In genomic region chr14:20550136-20550535, GRCm38 (mm10) we compare ENCODE assay signal across 24 mouse cellular contexts. TPM values are rescaled to one million over a fixed set of nuclear protein-coding genes. Genes with fewer than 3 reads are reported as not detected.
A peak's percentile ranks its signal among the peaks of the same experiment; 100 is the strongest.
DNase-seq lines count a peak whose midpoint lies in the region; ATAC-seq and TF ChIP-seq lines count a peak whose summit lies in the region.
"Had no signal": no experiment of that assay in that cellular context is flagged by ENCODE, and none has a peak within 500 bp of the region (broad histone marks: within the 10 kb centered on the region; RNA-seq: fewer than 3 reads in every experiment).

No protein-coding gene starts in this region.

- ATAC-seq in kidney, embryonic 14.5 days (ENCODE audit: low FRiP score, low TSS enrichment): no peak
- ATAC-seq in midbrain, embryonic 11.5 days (ENCODE audit: low FRiP score): no peak
- ATAC-seq in midbrain, postnatal 0 days (ENCODE audit: low FRiP score): no peak
- ATAC-seq: activated CD4-positive, CD25-positive, alpha-beta regulatory T cell, adult 4 months; forebrain, embryonic 15.5 days had no signal

- 84% methylated on average over 2 of the region's 2 CpGs for WGBS in heart, adult 2 months
- 90% methylated on average over 2 of the region's 2 CpGs for WGBS in kidney, embryonic 14.5 days
- WGBS in midbrain, embryonic 11.5 days: 87% methylated on average over 2 of the region's 2 CpGs
- WGBS in midbrain, postnatal 0 days: 96% methylated on average over 2 of the region's 2 CpGs

- H3K4me3 ChIP-seq in heart, adult 2 months: no peak overlapping the region
- H3K4me3 ChIP-seq in kidney, embryonic 14.5 days (ENCODE audit: low read length): no peak overlapping the region
- no peak overlapping the region for H3K4me3 ChIP-seq in midbrain, embryonic 11.5 days (ENCODE audit: low read depth, low read length)
- no peak overlapping the region for H3K4me3 ChIP-seq in midbrain, postnatal 0 days (ENCODE audit: low read depth, low read length)
- H3K4me3 ChIP-seq: embryonic facial prominence, embryonic 10.5 days; embryonic facial prominence, embryonic 13.5 days; erythroblast, embryonic 14.5 days; forebrain, embryonic 12.5 days; forebrain, embryonic 15.5 days; hindbrain, embryonic 12.5 days had no signal

- no peaks in the 10 kb centered on the region for H3K79me2 ChIP-seq in heart, adult 2 months (replicated peaks; ENCODE audit: control insufficient read depth, insufficient read depth, low read length)

- intact Hi-C loops in heart, adult 2 months (cut with DNase I): no loop called here

- peak; percentile 87 for DNase-seq in heart, adult 11 months
- no peak for DNase-seq in heart, adult 2 months
- peak; percentile 23 to 26 for DNase-seq in kidney, adult 8-10 months
- DNase-seq in kidney, adult 18-20 months: no peak
- peak; percentile 26 to 39 for DNase-seq in kidney, postnatal 36 days
- peak; percentile 28 for DNase-seq in midbrain, embryonic 11.5 days (ENCODE audit: low spot score, missing footprints)
- DNase-seq in midbrain, postnatal 0 days (ENCODE audit: low spot score): no peak
- DNase-seq: adrenal gland, adult 8-10 months; adrenal gland, postnatal 25 days; cerebellum, adult 11-12 months; cerebellum, adult 8-10 months; cerebellum, postnatal 10 days; cerebellum, postnatal 36 days; embryo, embryonic 11 days; gastrocnemius, postnatal 25 days had no signal

- no peak for TF ChIP-seq POLR2A in heart, adult 2 months (IDR thresholded peaks at IDR 0.05; ENCODE audit: insufficient read depth, low read depth, low read length)

- no peaks in the 10 kb centered on the region for H3K27me3 ChIP-seq in heart, adult 2 months (ENCODE audit: control insufficient read depth, insufficient read depth, low read length)
- no peaks in the 10 kb centered on the region for H3K27me3 ChIP-seq in kidney, embryonic 14.5 days (ENCODE audit: control insufficient read depth, insufficient read depth, low read length)
- H3K27me3 ChIP-seq in midbrain, embryonic 11.5 days (ENCODE audit: control insufficient read depth, insufficient read depth, low read length): no peaks in the 10 kb centered on the region
- H3K27me3 ChIP-seq in midbrain, postnatal 0 days (ENCODE audit: insufficient read depth, low read length): no peaks in the 10 kb centered on the region
- H3K27me3 ChIP-seq: embryonic facial prominence, embryonic 13.5 days; forebrain, embryonic 12.5 days; forebrain, embryonic 15.5 days; hindbrain, embryonic 12.5 days had no signal

- H3K9ac ChIP-seq in heart, adult 2 months (ENCODE audit: low read depth, low read length): no peak overlapping the region
- H3K9ac ChIP-seq in kidney, embryonic 14.5 days (ENCODE audit: low read depth, low read length): no peak overlapping the region
- H3K9ac ChIP-seq in midbrain, embryonic 11.5 days (ENCODE audit: low read length): no peak overlapping the region
- H3K9ac ChIP-seq in midbrain, postnatal 0 days (replicated peaks; ENCODE audit: low read length, poor library complexity, severe bottlenecking): no peak overlapping the region
- H3K9ac ChIP-seq: embryonic facial prominence, embryonic 13.5 days; forebrain, embryonic 12.5 days; forebrain, embryonic 15.5 days; hindbrain, embryonic 12.5 days had no signal

- no peaks in the 10 kb centered on the region for H3K4me1 ChIP-seq in heart, adult 2 months (ENCODE audit: control insufficient read depth, insufficient read depth, low read length)
- no peaks in the 10 kb centered on the region; the same call in 1 of the 2 replicates for H3K4me1 ChIP-seq in kidney, embryonic 14.5 days (ENCODE audit: control insufficient read depth, insufficient read depth, low read length)
- peaks cover 4% of the 10 kb centered on the region; the same call in 1 of the 2 replicates for H3K4me1 ChIP-seq in midbrain, embryonic 11.5 days (ENCODE audit: control insufficient read depth, insufficient read depth, low read length)
- H3K4me1 ChIP-seq in midbrain, postnatal 0 days (ENCODE audit: insufficient read depth, low read length): peaks cover under 1% of the 10 kb centered on the region; the same call in 1 of the 2 replicates

- no peak overlapping the region for H3K27ac ChIP-seq in heart, adult 2 months
- no peak overlapping the region for H3K27ac ChIP-seq in kidney, embryonic 14.5 days (ENCODE audit: low read depth, low read length)
- H3K27ac ChIP-seq in midbrain, embryonic 11.5 days (ENCODE audit: low read depth, low read length): no peak overlapping the region
- no peak overlapping the region for H3K27ac ChIP-seq in midbrain, postnatal 0 days (ENCODE audit: low read depth, low read length)
- H3K27ac ChIP-seq: embryonic facial prominence, embryonic 10.5 days; embryonic facial prominence, embryonic 13.5 days; forebrain, embryonic 12.5 days; forebrain, embryonic 15.5 days; hindbrain, embryonic 12.5 days had no signal

- peaks cover 3% of the 10 kb centered on the region; the same call in 1 of the 2 replicates for H3K36me3 ChIP-seq in heart, adult 2 months (ENCODE audit: control insufficient read depth, insufficient read depth, low read length)
- peaks cover 20% of the 10 kb centered on the region; the same call in 1 of the 2 replicates for H3K36me3 ChIP-seq in kidney, embryonic 14.5 days (ENCODE audit: control insufficient read depth, insufficient read depth, low read length)
- H3K36me3 ChIP-seq in midbrain, embryonic 11.5 days (ENCODE audit: control insufficient read depth, insufficient read depth, low read length): peaks cover 5% of the 10 kb centered on the region; the same call in 1 of the 2 replicates
- peaks cover 24% of the 10 kb centered on the region for H3K36me3 ChIP-seq in midbrain, postnatal 0 days (ENCODE audit: insufficient read depth, low read length)

- no peak for TF ChIP-seq EP300 in heart, adult 2 months (IDR thresholded peaks at IDR 0.05; ENCODE audit: insufficient read depth, low read depth, low read length)

- no peak for TF ChIP-seq CTCF in heart, adult 2 months (IDR thresholded peaks at IDR 0.05)
- no peak for TF ChIP-seq CTCF in midbrain, postnatal 0 days (IDR thresholded peaks at IDR 0.05)

- H3K4me2 ChIP-seq in kidney, embryonic 14.5 days (replicated peaks; ENCODE audit: low read depth, low read length): no peak overlapping the region
- no peak overlapping the region for H3K4me2 ChIP-seq in midbrain, embryonic 11.5 days
- H3K4me2 ChIP-seq in midbrain, postnatal 0 days (ENCODE audit: low read depth, low read length, poor library complexity, severe bottlenecking): no peak overlapping the region
- H3K4me2 ChIP-seq: embryonic facial prominence, embryonic 13.5 days; forebrain, embryonic 12.5 days; forebrain, embryonic 15.5 days; heart, embryonic 11.5 days; hindbrain, embryonic 12.5 days had no signal

- no peaks in the 10 kb centered on the region for H3K9me3 ChIP-seq in kidney, embryonic 14.5 days (ENCODE audit: control insufficient read depth, low read length)
- no peaks in the 10 kb centered on the region for H3K9me3 ChIP-seq in midbrain, embryonic 11.5 days (ENCODE audit: control insufficient read depth, low read length)
- H3K9me3 ChIP-seq in midbrain, postnatal 0 days (ENCODE audit: low read length): no peaks in the 10 kb centered on the region
- H3K9me3 ChIP-seq: embryonic facial prominence, embryonic 10.5 days; embryonic facial prominence, embryonic 13.5 days; forebrain, embryonic 12.5 days; forebrain, embryonic 15.5 days; hindbrain, embryonic 12.5 days had no signal

RNA-seq across cellular contexts. Expression of gene Ppp3cb, which starts 3.8 kb away (rescaled TPM):
- 10 to 100 TPM; 60.9 to 69.2 TPM for total RNA-seq in heart, adult 2 months (2021)
- polyA plus RNA-seq in heart, adult 2 months (2012; rRNA removed): 16.0 and 35.0 TPM in 2 replicates
- polyA plus RNA-seq in kidney, embryonic 14.5 days (2014; fragmentation: Nextera tagmentation; extraction: Ambion mirVana): 57.3 and 65.0 TPM in 2 replicates
- 58.4 and 66.2 TPM in 2 replicates for polyA plus RNA-seq in midbrain, embryonic 11.5 days (2014; fragmentation: Nextera tagmentation; extraction: Ambion mirVana)
- total RNA-seq in midbrain, postnatal 0 days (2014; rRNA removed): 147 and 223 TPM in 2 replicates
- 102 and 124 TPM in 2 replicates for polyA plus RNA-seq in midbrain, postnatal 0 days (2015; fragmentation: Nextera tagmentation; extraction: Ambion mirVana)

RNA-seq across cellular contexts. Expression of gene Mss51, which starts 53.4 kb away (rescaled TPM):
- total RNA-seq in heart, adult 2 months (2021): under 1 TPM; 0.26 to 0.48 TPM
- 0.31 and 0.53 TPM in 2 replicates for polyA plus RNA-seq in heart, adult 2 months (2012; rRNA removed)
- polyA plus RNA-seq in kidney, embryonic 14.5 days (2014; fragmentation: Nextera tagmentation; extraction: Ambion mirVana): 1.0 and 2.0 TPM in 2 replicates
- 0.83 and 1.1 TPM in 2 replicates for polyA plus RNA-seq in midbrain, embryonic 11.5 days (2014; fragmentation: Nextera tagmentation; extraction: Ambion mirVana)
- total RNA-seq in midbrain, postnatal 0 days (2014; rRNA removed): 0.11 and 0.66 TPM in 2 replicates
- 0.11 and 0.15 TPM in 2 replicates for polyA plus RNA-seq in midbrain, postnatal 0 days (2015; fragmentation: Nextera tagmentation; extraction: Ambion mirVana)

Comparison
In these comparisons a context has a peak if more than half of its experiments do, and no peak if none do; other contexts are left out.
1. DNase-seq: peak in heart, adult 11 months (single experiment), kidney, adult 8-10 months (2 of 2), kidney, postnatal 36 days (2 of 2) and midbrain, embryonic 11.5 days (single experiment); none in heart, adult 2 months (0 of 2), kidney, adult 18-20 months (single experiment) and midbrain, postnatal 0 days (single experiment).